Mouse (Mus musculus) lung, postnatal 0 days (tissue): ENCODE data around the gene Vdac2.

ENCODE experiments used
- CTCF ChIP-seq: IDR thresholded peaks from 2 replicates; pipeline ENCODE4 v1.5.1; 2016; ENCODE audit warnings: antibody characterized with exemption, mild to moderate bottlenecking
- EP300 ChIP-seq: IDR thresholded peaks from 2 replicates; pipeline ENCODE4 v1.6.1; 2016; ENCODE audit warnings: antibody characterized with exemption, mild to moderate bottlenecking, control low read depth

GRCm38 (mm10) chr14:21791722-21792121 lies 33.3 kb upstream of the Vdac2 start:
- TF ChIP-seq CTCF = no peak
- no peak for TF ChIP-seq EP300
